Comparison of ENCODE assay signal across 19 mouse cellular contexts in the genomic region with DNA sequence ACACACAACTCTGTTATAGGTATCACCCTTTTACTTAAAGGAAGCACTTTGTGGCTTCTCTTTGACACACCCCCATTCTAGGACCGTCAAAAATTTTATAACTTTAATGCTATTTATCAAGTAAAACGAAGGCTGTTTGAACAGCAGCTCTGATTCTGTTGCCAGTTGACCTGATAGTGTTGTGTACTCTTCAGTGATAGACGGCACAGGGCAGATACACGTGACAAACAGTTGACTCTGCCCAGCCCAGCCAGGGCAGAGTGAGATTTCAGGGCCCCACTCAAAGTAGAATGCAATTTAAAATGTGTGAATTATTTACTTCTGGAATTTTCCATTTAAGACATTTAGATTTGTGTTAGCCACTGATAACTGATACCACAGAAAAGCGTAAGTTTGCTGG. TPM values are rescaled to one million over a fixed set of nuclear protein-coding genes. Genes with fewer than 3 reads are reported as not detected.
"Had no signal": no experiment of that assay in that cellular context is flagged by ENCODE, and none has a peak within 500 bp of the region (broad histone marks: within the 10 kb centered on the region; RNA-seq: fewer than 3 reads in every experiment).

No protein-coding gene starts in this region.

- H3K27me3 ChIP-seq: midbrain, embryonic 12.5 days; neural tube, embryonic 13.5 days; neural tube, embryonic 15.5 days had no signal

- H3K36me3 ChIP-seq: midbrain, embryonic 10.5 days; midbrain, embryonic 12.5 days; neural tube, embryonic 13.5 days; neural tube, embryonic 15.5 days had no signal

- H3K27ac ChIP-seq: liver, embryonic 14.5 days; midbrain, embryonic 10.5 days; midbrain, embryonic 12.5 days; neural tube, embryonic 13.5 days; neural tube, embryonic 15.5 days had no signal

- H3K4me2 ChIP-seq: lung, embryonic 14.5 days; midbrain, embryonic 12.5 days; neural tube, embryonic 13.5 days; neural tube, embryonic 15.5 days had no signal

- H3K4me1 ChIP-seq: midbrain, embryonic 10.5 days; neural tube, embryonic 13.5 days had no signal

- H3K4me3 ChIP-seq: midbrain, embryonic 10.5 days; midbrain, embryonic 12.5 days; myocyte; neural tube, embryonic 13.5 days; neural tube, embryonic 15.5 days had no signal

- H3K9me3 ChIP-seq: midbrain, embryonic 10.5 days; midbrain, embryonic 12.5 days; neural tube, embryonic 13.5 days; neural tube, embryonic 15.5 days had no signal

- ATAC-seq: midbrain, embryonic 16.5 days had no signal

- DNase-seq: lung, adult 18-20 months; lung, embryonic 14.5 days; lung, postnatal 10 days; midbrain, embryonic 14.5 days; retina, postnatal 1 day; right cerebral cortex, adult 18-20 months; right cerebral cortex, postnatal 25 days; right cerebral cortex, postnatal 4 days; spleen, adult 18-20 months; thymus, adult 2 months; thymus, postnatal 25 days; thymus, postnatal 4 days had no signal

- H3K9ac ChIP-seq: liver, embryonic 14.5 days; lung, embryonic 14.5 days; midbrain, embryonic 12.5 days; neural tube, embryonic 13.5 days; neural tube, embryonic 15.5 days had no signal

RNA-seq across cellular contexts. Expression of a gene that starts 55.1 kb away (rescaled TPM):
- polyA plus RNA-seq: myocyte had no signal
